Mouse (Mus musculus) liver, embryonic 15.5 days (tissue): Measurements from ENCODE around the gene Ccdc188. TPM values are rescaled to one million over a fixed set of nuclear protein-coding genes. Genes with fewer than 3 reads are reported as not detected.

Experiments used
- ATAC-seq: fragments of 200-750 bp; cut with Nextera tagmentation; 2 replicates; pipeline ENCODE4 v1.8.0; 2017; ENCODE audit warnings: moderate number of reproducible peaks, mild to moderate bottlenecking, moderate library complexity; ENCODE audit not compliant: insufficient read depth
- H3K27ac ChIP-seq: fragments of 300-500 bp; sonication (generic); replicated peaks from 2 replicates; pipeline ENCODE4 v1.5.1; 2015; ENCODE audit warnings: mild to moderate bottlenecking, inconsistent platforms
- H3K27me3 ChIP-seq: fragments of 300-500 bp; sonication (generic); 2 replicates; pipeline ENCODE4 v1.6.1; 2015; ENCODE audit warnings: mild to moderate bottlenecking, inconsistent platforms
- H3K36me3 ChIP-seq: fragments of 300-500 bp; sonication (generic); replicated peaks from 2 replicates; pipeline ENCODE4 v1.6.1; 2015; ENCODE audit warnings: moderate library complexity, mild to moderate bottlenecking, inconsistent platforms
- H3K4me1 ChIP-seq: fragments of 300-500 bp; sonication (generic); replicated peaks from 2 replicates; pipeline ENCODE4 v1.6.1; 2015; ENCODE audit warnings: inconsistent platforms
- H3K4me2 ChIP-seq: fragments of 300-500 bp; sonication (generic); 2 replicates; pipeline ENCODE4 v1.6.1; 2015; ENCODE audit warnings: moderate library complexity, mild to moderate bottlenecking, inconsistent platforms
- H3K4me3 ChIP-seq: fragments of 300-500 bp; sonication (generic); replicated peaks from 2 replicates; pipeline ENCODE4 v1.5.1; 2015; ENCODE audit warnings: mild to moderate bottlenecking, inconsistent platforms
- H3K9ac ChIP-seq: fragments of 300-500 bp; sonication (generic); 2 replicates; pipeline ENCODE4 v1.6.1; 2015; ENCODE audit warnings: moderate library complexity, mild to moderate bottlenecking, inconsistent platforms
- H3K9me3 ChIP-seq: fragments of 300-500 bp; sonication (generic); replicated peaks from 2 replicates; pipeline ENCODE4 v1.6.1; 2016; ENCODE audit warnings: inconsistent platforms
- WGBS: fragments of 180-500 bp; shearing (Covaris S2); methylation state at CpG from one replicate; pipeline ENCODE4 v1.1.7; 2015; ENCODE audit warnings: mixed read lengths; ENCODE audit not compliant: insufficient replicate concordance; 5-methylcytosine and 5-hydroxymethylcytosine counted together
- polyA plus RNA-seq: library from polyadenylated mRNA; unstranded; fragments of >200 nt; fragmentation: Nextera tagmentation; extraction: Ambion mirVana; gene quantifications from 2 replicates; pipeline ENCODE4 v1.2.1, GENCODE M21; 2015

The Ccdc188 gene
- polyA plus RNA-seq, 1 experiment from 2014 or later: not detected

GRCm38 (mm10) chr16:18222188-18222587, 4.5 kb downstream of the Ccdc188 start:
- no peak overlapping the region for H3K27ac ChIP-seq
- ATAC-seq: no peak
- no peak overlapping the region for H3K4me2 ChIP-seq
- H3K9ac ChIP-seq: no peak overlapping the region
- no peaks in the 10 kb centered on the region for H3K36me3 ChIP-seq
- H3K4me3 ChIP-seq: no peak overlapping the region
- H3K4me1 ChIP-seq: no peaks in the 10 kb centered on the region; the same call in none of the 2 replicates
- no peaks in the 10 kb centered on the region for H3K27me3 ChIP-seq
- H3K9me3 ChIP-seq: no peaks in the 10 kb centered on the region
- WGBS: 68% methylated on average over 11 of the region's 11 CpGs

GRCm38 (mm10) chr16:18227187-18227586, 9.5 kb downstream of the Ccdc188 start:
- no peaks in the 10 kb centered on the region for H3K9me3 ChIP-seq
- H3K4me1 ChIP-seq: peaks cover 8% of the 10 kb centered on the region; the same call in 1 of the 2 replicates
- H3K36me3 ChIP-seq: no peaks in the 10 kb centered on the region
- H3K9ac ChIP-seq: no peak overlapping the region
- H3K4me3 ChIP-seq: no peak overlapping the region
- no peak for ATAC-seq
- H3K27ac ChIP-seq: no peak overlapping the region
- H3K27me3 ChIP-seq: no peaks in the 10 kb centered on the region
- 76% methylated on average over 13 of the region's 13 CpGs for WGBS
- H3K4me2 ChIP-seq: no peak overlapping the region

- 73% methylated on average over 20 of the region's 20 CpGs for WGBS
- no peak overlapping the region for H3K4me3 ChIP-seq
- peaks cover 8% of the 10 kb centered on the region; the same call in 1 of the 2 replicates for H3K4me1 ChIP-seq
- peaks cover under 1% of the 10 kb centered on the region; the same call in 1 of the 2 replicates for H3K27me3 ChIP-seq
- H3K4me2 ChIP-seq: no peak overlapping the region
- H3K9me3 ChIP-seq: no peaks in the 10 kb centered on the region
- no peaks in the 10 kb centered on the region for H3K36me3 ChIP-seq
- peak; percentile 11; the same call in 1 of the 2 replicates for ATAC-seq
- H3K27ac ChIP-seq: no peak overlapping the region
- no peak overlapping the region for H3K9ac ChIP-seq
Measured at GRCm38 (mm10) chr16:18227897-18228422, 10.3 kb downstream of the Ccdc188 start.

GRCm38 (mm10) chr16:18228856-18229255, 11.2 kb downstream of the Ccdc188 start:
- Histone ChIP-seq H3K4me1 (peaks cover 9% of the 10 kb centered on the region; the same call in 1 of the 2 replicates), H3K4me3 (no peak overlapping the region), H3K36me3 (no peaks in the 10 kb centered on the region), H3K27ac (no peak overlapping the region), H3K27me3 (peaks cover 9% of the 10 kb centered on the region), H3K4me2 (no peak overlapping the region), H3K9ac (no peak overlapping the region), H3K9me3 (no peaks in the 10 kb centered on the region)
- 74% methylated on average over 4 of the region's 4 CpGs for WGBS
- ATAC-seq: no peak

- Histone ChIP-seq H3K4me2 (no peak overlapping the region), H3K9ac (no peak overlapping the region), H3K4me1 (peaks cover 14% of the 10 kb centered on the region; the same call in 1 of the 2 replicates), H3K27ac (no peak overlapping the region), H3K36me3 (no peaks in the 10 kb centered on the region), H3K4me3 (no peak overlapping the region), H3K27me3 (peaks cover 17% of the 10 kb centered on the region), H3K9me3 (no peaks in the 10 kb centered on the region)
- WGBS: 63% methylated on average over 11 of the region's 11 CpGs
- ATAC-seq: no peak
Measured at GRCm38 (mm10) chr16:18229622-18230021, 11.9 kb downstream of the Ccdc188 start.

GRCm38 (mm10) chr16:18230617-18231016, 12.9 kb downstream of the Ccdc188 start:
- no peak overlapping the region for H3K4me2 ChIP-seq
- peaks cover 24% of the 10 kb centered on the region; the same call in 1 of the 2 replicates for H3K4me1 ChIP-seq
- no peak overlapping the region for H3K9ac ChIP-seq
- no peaks in the 10 kb centered on the region for H3K9me3 ChIP-seq
- H3K36me3 ChIP-seq: no peaks in the 10 kb centered on the region
- 73% methylated on average over 6 of the region's 6 CpGs for WGBS
- H3K4me3 ChIP-seq: no peak overlapping the region
- ATAC-seq: no peak
- peaks cover 27% of the 10 kb centered on the region for H3K27me3 ChIP-seq
- H3K27ac ChIP-seq: no peak overlapping the region

- 48% methylated on average over 3 of the region's 3 CpGs for WGBS
- Histone ChIP-seq H3K36me3 (no peaks in the 10 kb centered on the region), H3K4me2 (no peak overlapping the region), H3K27me3 (peaks cover 31% of the 10 kb centered on the region), H3K27ac (no peak overlapping the region), H3K4me3 (no peak overlapping the region), H3K9ac (no peak overlapping the region), H3K9me3 (no peaks in the 10 kb centered on the region), H3K4me1 (peaks cover 28% of the 10 kb centered on the region)
- ATAC-seq: no peak
Measured at GRCm38 (mm10) chr16:18231047-18231446, 13.4 kb downstream of the Ccdc188 start.

GRCm38 (mm10) chr16:18231451-18231850, 13.8 kb downstream of the Ccdc188 start:
- 60% methylated on average over 4 of the region's 4 CpGs for WGBS
- H3K27me3 ChIP-seq: peaks cover 35% of the 10 kb centered on the region
- H3K9me3 ChIP-seq: no peaks in the 10 kb centered on the region
- H3K4me1 ChIP-seq: peaks cover 32% of the 10 kb centered on the region
- H3K27ac ChIP-seq: no peak overlapping the region
- H3K4me2 ChIP-seq: no peak overlapping the region
- H3K4me3 ChIP-seq: no peak overlapping the region
- H3K36me3 ChIP-seq: no peaks in the 10 kb centered on the region
- ATAC-seq: no peak
- H3K9ac ChIP-seq: no peak overlapping the region

GRCm38 (mm10) chr16:18233451-18233850, 15.8 kb downstream of the Ccdc188 start:
- no peak overlapping the region for H3K27ac ChIP-seq
- H3K4me1 ChIP-seq: peaks cover 41% of the 10 kb centered on the region
- H3K36me3 ChIP-seq: peaks cover 8% of the 10 kb centered on the region
- H3K9me3 ChIP-seq: no peaks in the 10 kb centered on the region
- H3K9ac ChIP-seq: no peak overlapping the region
- WGBS: 24% methylated on average over 1 of the region's 1 CpGs
- H3K4me2 ChIP-seq: no peak overlapping the region
- ATAC-seq: no peak
- H3K27me3 ChIP-seq: peaks cover 39% of the 10 kb centered on the region
- H3K4me3 ChIP-seq: no peak overlapping the region

GRCm38 (mm10) chr16:18233919-18234670, 16.4 kb downstream of the Ccdc188 start:
- peak overlapping the region; percentile 64 for H3K4me3 ChIP-seq
- peaks cover 39% of the 10 kb centered on the region for H3K27me3 ChIP-seq
- ATAC-seq: no peak
- H3K36me3 ChIP-seq: peaks cover 14% of the 10 kb centered on the region
- no peaks in the 10 kb centered on the region for H3K9me3 ChIP-seq
- H3K9ac ChIP-seq: peak overlapping the region; percentile 45
- 20% methylated on average over 13 of the region's 13 CpGs for WGBS
- H3K27ac ChIP-seq: no peak overlapping the region
- peaks cover 41% of the 10 kb centered on the region for H3K4me1 ChIP-seq
- peak overlapping the region; percentile 71 for H3K4me2 ChIP-seq

- WGBS: under 1% methylated on average over 79 of the region's 79 CpGs
- Histone ChIP-seq H3K9me3 (no peaks in the 10 kb centered on the region), H3K4me1 (peaks cover 37% of the 10 kb centered on the region), H3K4me3 (peak within 1 kb of the TSS; percentile 64), H3K27me3 (peaks cover 39% of the 10 kb centered on the region), H3K36me3 (peaks cover 20% of the 10 kb centered on the region), H3K27ac (peak within 1 kb of the TSS; percentile 6; the same call in 1 of the 2 replicates), H3K9ac (peak within 1 kb of the TSS; percentile 45), H3K4me2 (peak within 1 kb of the TSS; percentile 71)
- ATAC-seq: peak; percentile 49
Measured at GRCm38 (mm10) chr16:18234671-18235388, 17.2 kb downstream of the Ccdc188 start, which contains the start of gene Zdhhc8. Gene Zdhhc8 (minus strand): TSS chr16:18235136.
